Mouse (Mus musculus): ENCODE measurements around the gene Cntnap2.

- TF ChIP-seq CTCF (IDR thresholded peaks at IDR 0.05; ENCODE audit: low read depth, low read length), result no peak
- no peak for TF ChIP-seq GATA1 (IDR thresholded peaks at IDR 0.05; ENCODE audit: borderline replicate concordance, low read length)
Observed at GRCm38 (mm10) chr6:45238117-45238516, 179.0 kb downstream of the Cntnap2 start.

All from G1E (cell line).